Mouse (Mus musculus) lung, postnatal 0 days (tissue): ENCODE results near the gene Smarca4.

Experiments used
- CTCF ChIP-seq: IDR thresholded peaks from 2 replicates; pipeline ENCODE4 v1.5.1; 2016; ENCODE audit warnings: antibody characterized with exemption, mild to moderate bottlenecking
- EP300 ChIP-seq: IDR thresholded peaks from 2 replicates; pipeline ENCODE4 v1.6.1; 2016; ENCODE audit warnings: antibody characterized with exemption, mild to moderate bottlenecking, control low read depth

DNA sequence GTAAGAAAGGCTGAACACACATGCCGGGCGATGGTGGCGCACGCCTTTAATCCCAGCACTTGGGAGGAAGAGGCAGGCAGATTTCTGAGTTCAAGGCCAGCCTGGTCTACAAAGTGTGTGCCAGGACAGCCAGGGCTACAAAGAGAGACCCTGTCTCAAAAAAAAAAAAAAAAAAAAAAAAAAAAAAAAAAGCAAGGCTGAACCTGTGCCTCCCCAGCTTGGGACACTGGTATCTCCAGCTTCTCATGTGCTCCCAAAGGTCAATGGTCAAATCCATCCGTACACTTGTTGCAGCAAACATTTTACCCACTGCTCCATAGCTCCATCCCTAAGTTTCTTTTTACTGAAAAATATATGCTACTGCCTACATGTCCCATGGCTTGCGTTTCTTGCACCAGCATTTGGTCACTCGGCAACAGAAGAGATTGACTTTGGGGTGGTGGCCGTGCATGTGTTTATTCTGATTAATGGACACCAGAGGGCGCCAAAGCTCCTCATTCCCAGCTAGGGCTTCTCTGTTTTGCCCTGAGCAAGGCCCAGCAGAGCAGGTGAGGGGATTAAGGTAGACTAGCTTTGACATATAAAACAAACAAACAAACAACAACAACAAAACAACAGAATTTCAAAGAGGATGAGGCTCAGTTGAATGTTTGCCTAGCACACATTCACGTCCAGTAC is 14.1 kb upstream of the Smarca4 start:
- no peak for TF ChIP-seq EP300
- peak; percentile 87 for TF ChIP-seq CTCF
